Mouse (Mus musculus) stomach, postnatal 0 days (tissue): ENCODE measurements around the gene Endou.

Experiments used
- CTCF ChIP-seq: IDR thresholded peaks from 2 replicates; pipeline ENCODE4 v1.5.1; 2016; ENCODE audit warnings: antibody characterized with exemption, low read depth, mild to moderate bottlenecking, moderate library complexity
- EP300 ChIP-seq: optimal IDR thresholded peaks from 2 replicates; pipeline ENCODE3; 2016; ENCODE audit warnings: antibody characterized with exemption

- TF ChIP-seq CTCF (peak; percentile 76), EP300 (no peak)
Measured at GRCm38 (mm10) chr15:97664981-97665668, 66.0 kb downstream of the Endou start.
